Mouse (Mus musculus): Measurements from ENCODE around the gene Ccm2. TPM values are rescaled to one million over a fixed set of nuclear protein-coding genes. Genes with fewer than 3 reads are reported as not detected.

The Ccm2 gene
- total RNA-seq, 2 experiments from 2014 or later, result 22.7 to 43.6 TPM

DNA sequence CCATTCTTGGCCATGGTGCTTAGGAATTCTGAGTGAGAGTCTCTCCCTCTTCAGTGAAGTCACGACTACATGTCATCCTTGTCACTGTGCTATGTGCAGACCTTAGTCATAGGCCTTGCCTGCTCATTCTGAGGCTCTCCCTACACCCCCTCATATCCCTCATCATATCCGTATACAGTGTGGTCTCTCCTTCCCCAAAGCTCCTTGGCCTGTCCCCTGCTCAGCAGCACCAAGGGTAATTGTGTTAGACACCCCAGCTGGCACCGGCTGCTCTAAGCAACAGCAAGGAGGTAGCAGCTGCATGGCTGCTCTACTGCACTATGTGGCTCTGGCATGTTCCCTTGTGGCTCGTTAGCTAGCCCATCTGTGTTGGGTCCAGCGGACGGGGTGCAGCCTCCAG is 97.9 kb downstream of the Ccm2 start:
- no peak for ATAC-seq (replicated peaks; ENCODE audit: poor library complexity)

Other genes with a start within 250 kb of the Ccm2 start
- 40.9 and 42.0 TPM in 2 replicates for gene Zmiz2, start 157.8 kb upstream of the Ccm2 start, total RNA-seq (2015)
- 8.2 and 11.9 TPM in 2 replicates for gene Zmiz2, start 157.8 kb upstream of the Ccm2 start, total RNA-seq (2017)
- 5,512 and 5,729 TPM in 2 replicates for gene Ppia, start 131.4 kb upstream of the Ccm2 start, total RNA-seq (2015)
- gene Ppia, start 131.4 kb upstream of the Ccm2 start, total RNA-seq (2017), result 1,825 and 2,581 TPM in 2 replicates
- gene H2afv, start 102.4 kb upstream of the Ccm2 start, total RNA-seq (2015), result 174 and 176 TPM in 2 replicates
- 134 and 144 TPM in 2 replicates for gene H2afv, start 102.4 kb upstream of the Ccm2 start, total RNA-seq (2017)
- gene Purb, start 71.0 kb upstream of the Ccm2 start, total RNA-seq (2015), result 51.3 and 53.0 TPM in 2 replicates
- 38.3 and 40.5 TPM in 2 replicates for gene Purb, start 71.0 kb upstream of the Ccm2 start, total RNA-seq (2017)
- 39.1 and 43.8 TPM in 2 replicates for gene Myo1g, start 25.9 kb upstream of the Ccm2 start, total RNA-seq (2015)
- gene Myo1g, start 25.9 kb upstream of the Ccm2 start, total RNA-seq (2017), result 47.1 and 49.6 TPM in 2 replicates
- not detected in 2 replicates for gene Nacad, start 59.2 kb downstream of the Ccm2 start, total RNA-seq (2015)
- gene Nacad, start 59.2 kb downstream of the Ccm2 start, total RNA-seq (2017), result not detected in 2 replicates
- 46.2 and 58.3 TPM in 2 replicates for gene Tbrg4, start 79.2 kb downstream of the Ccm2 start, total RNA-seq (2015)
- 36.7 and 52.1 TPM in 2 replicates for gene Tbrg4, start 79.2 kb downstream of the Ccm2 start, total RNA-seq (2017)
- not detected in 2 replicates for gene Wap, start 91.8 kb downstream of the Ccm2 start, total RNA-seq (2015)
- not detected in 2 replicates for gene Wap, start 91.8 kb downstream of the Ccm2 start, total RNA-seq (2017)
- not detected in 2 replicates for gene Ramp3, start 111.6 kb downstream of the Ccm2 start, total RNA-seq (2015)
- gene Ramp3, start 111.6 kb downstream of the Ccm2 start, total RNA-seq (2017), result not detected in 2 replicates

All from megakaryocyte progenitor cell, adult 5-6 weeks (primary cell).